Mouse (Mus musculus) common myeloid progenitor, adult 5-6 weeks (primary cell): Measurements from ENCODE around the gene Zfp978. TPM values are rescaled to one million over a fixed set of nuclear protein-coding genes. Genes with fewer than 3 reads are reported as not detected.

Experiments used
- ATAC-seq: replicated peaks from 2 replicates; pipeline ENCODE4 v1.8.0; 2016; ENCODE audit warnings: low read depth, mild to moderate bottlenecking, moderate TSS enrichment, inconsistent platforms; ENCODE audit not compliant: poor library complexity, severe bottlenecking
- total RNA-seq: library from RNA; stranded (forward); fragments of 200-1000, 187-1606 nt; gene quantifications from 2 replicates; pipeline ENCODE4 v1.2.3, GENCODE M21; 2017

Gene Zfp978
- total RNA-seq, 1 experiment from 2014 or later = 0.18 TPM

GRCm38 (mm10) chr4:147433017-147433416 lies 71.9 kb downstream of the Zfp978 start:
- no peak for ATAC-seq

DNA sequence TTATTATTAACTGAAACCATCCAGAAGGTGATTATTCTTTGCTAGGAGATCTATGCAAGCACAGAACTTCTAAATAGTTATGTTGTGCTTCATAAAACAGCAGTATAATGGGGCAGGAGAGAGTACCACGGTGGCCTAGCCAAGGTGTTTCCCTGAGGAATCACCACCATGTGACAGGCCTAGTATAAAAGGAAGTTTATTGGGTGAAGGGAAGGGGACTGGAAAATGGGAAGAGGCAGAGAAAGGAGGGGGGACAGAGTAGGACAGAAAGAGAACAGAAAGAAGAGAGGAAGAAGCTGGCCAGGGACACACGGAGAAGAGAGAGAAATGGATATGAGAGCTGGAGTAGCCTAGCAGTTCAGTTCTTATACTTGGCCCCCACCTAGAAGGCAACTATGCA lies 72.8 kb downstream of the Zfp978 start:
- no peak for ATAC-seq

Other genes with a start within 250 kb of the Zfp978 start
- 30.8 and 38.1 TPM in 2 replicates for gene Zfp991, start 229.3 kb upstream of the Zfp978 start, total RNA-seq
- not detected in 2 replicates for gene Zfp988, start 55.6 kb upstream of the Zfp978 start, total RNA-seq
- 23.7 and 26.1 TPM in 2 replicates for gene Zfp982, start 131.1 kb downstream of the Zfp978 start, total RNA-seq
- 1.7 and 2.5 TPM in 2 replicates for gene Gm16503, start 178.9 kb downstream of the Zfp978 start, total RNA-seq
- 0.05 and 0.29 TPM in 2 replicates for gene Zfp985, start 192.0 kb downstream of the Zfp978 start, total RNA-seq